Mouse (Mus musculus): Measurements from ENCODE around the gene Fsip1. TPM values are rescaled to one million over a fixed set of nuclear protein-coding genes. Genes with fewer than 3 reads are reported as not detected.
A peak's percentile ranks its signal among the peaks of the same experiment; 100 is the strongest.

Gene Fsip1
- total RNA-seq, 4 experiments from 2014 or later = 0.26 to 0.77 (median 0.43) TPM

GRCm38 (mm10) chr2:118248966-118249365 is 7.8 kb downstream of the Fsip1 start:
- DNase-seq = peak; percentile 43

- no peak for DNase-seq
Observed at GRCm38 (mm10) chr2:118248016-118248415, 8.8 kb downstream of the Fsip1 start.

- DNase-seq = peak; percentile 27
Observed at GRCm38 (mm10) chr2:118245914-118246313, 10.9 kb downstream of the Fsip1 start.

- DNase-seq = no peak
Observed at GRCm38 (mm10) chr2:118236196-118236595, 20.6 kb downstream of the Fsip1 start.

- no peak for DNase-seq
Observed at GRCm38 (mm10) chr2:118235614-118236013, 21.2 kb downstream of the Fsip1 start.

GRCm38 (mm10) chr2:118230544-118230943 is 26.2 kb downstream of the Fsip1 start:
- DNase-seq = no peak

GRCm38 (mm10) chr2:118228486-118229079 is 28.2 kb downstream of the Fsip1 start:
- DNase-seq = no peak

- no peak for DNase-seq
Observed at GRCm38 (mm10) chr2:118225316-118226041, 31.3 kb downstream of the Fsip1 start.

GRCm38 (mm10) chr2:118217993-118218595 is 38.7 kb downstream of the Fsip1 start:
- DNase-seq = no peak

GRCm38 (mm10) chr2:118209712-118210111 is 47.1 kb downstream of the Fsip1 start:
- no peak for DNase-seq

GRCm38 (mm10) chr2:118208651-118209050 is 48.1 kb downstream of the Fsip1 start:
- no peak for DNase-seq

- no peak for DNase-seq
Observed at GRCm38 (mm10) chr2:118205991-118206585, 50.7 kb downstream of the Fsip1 start.

GRCm38 (mm10) chr2:118204646-118205045 is 52.1 kb downstream of the Fsip1 start:
- no peak for DNase-seq

GRCm38 (mm10) chr2:118203739-118204461 is 52.9 kb downstream of the Fsip1 start:
- no peak for DNase-seq

GRCm38 (mm10) chr2:118202934-118203333 is 53.8 kb downstream of the Fsip1 start:
- no peak for DNase-seq

GRCm38 (mm10) chr2:118201983-118202382 is 54.8 kb downstream of the Fsip1 start:
- no peak for DNase-seq

- DNase-seq = peak; percentile 42
Observed at GRCm38 (mm10) chr2:118199867-118200266, 56.9 kb downstream of the Fsip1 start.

GRCm38 (mm10) chr2:118196966-118197365 is 59.8 kb downstream of the Fsip1 start:
- DNase-seq = no peak

GRCm38 (mm10) chr2:118182136-118182535 is 74.6 kb downstream of the Fsip1 start:
- DNase-seq = no peak

GRCm38 (mm10) chr2:118179873-118180585 is 76.7 kb downstream of the Fsip1 start:
- DNase-seq = no peak

GRCm38 (mm10) chr2:118179472-118179871 is 77.3 kb downstream of the Fsip1 start:
- no peak for DNase-seq
